Mouse (Mus musculus): ENCODE results near the gene Pou3f4. TPM values are rescaled to one million over a fixed set of nuclear protein-coding genes. Genes with fewer than 3 reads are reported as not detected.
"Not testable (repeated sequence)": the region's sequence is repeated elsewhere in the genome, so short reads cannot be mapped to it uniquely, and the experiment has no call there.

Gene Pou3f4
- polyA plus RNA-seq (2015; fragmentation: Nextera tagmentation; extraction: Ambion mirVana): 0.09 TPM in 1 of 2 replicates, not detected in the other

DNA sequence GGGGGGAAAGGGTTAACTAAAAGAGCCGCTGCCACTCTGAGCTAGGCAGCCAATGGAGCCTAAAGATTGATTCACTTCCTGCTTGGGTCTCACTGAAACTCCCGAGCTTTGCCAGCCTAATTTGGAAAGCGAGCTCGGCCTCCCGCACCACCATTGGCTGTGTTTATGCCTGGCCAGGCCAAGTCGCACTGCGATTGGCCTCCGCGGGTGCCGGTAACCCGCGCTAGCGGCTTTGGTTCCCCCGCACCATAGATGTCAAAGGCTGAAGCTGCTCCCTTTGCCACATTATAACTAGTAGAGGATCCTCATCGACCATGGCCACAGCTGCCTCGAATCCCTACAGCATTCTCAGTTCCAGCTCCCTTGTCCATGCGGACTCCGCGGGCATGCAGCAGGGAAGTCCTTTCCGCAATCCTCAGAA, at the start of gene Pou3f4:
TSS of gene Pou3f4 (plus strand) at position 130 of the 421 bp plus-strand sequence.
- no peak within 1 kb of the TSS for H3K9ac ChIP-seq (ENCODE audit: low read length)
- no peaks in the 10 kb centered on the region for H3K4me1 ChIP-seq (ENCODE audit: control insufficient read depth, insufficient read depth, low read length)
- H3K27me3 ChIP-seq (ENCODE audit: control insufficient read depth, insufficient read depth, low read length): peaks cover 32% of the 10 kb centered on the region
- no peak within 1 kb of the TSS for H3K27ac ChIP-seq (ENCODE audit: low read length)
- H3K9me3 ChIP-seq (replicated peaks; ENCODE audit: control insufficient read depth, low read length): no peaks in the 10 kb centered on the region
- no peaks in the 10 kb centered on the region for H3K36me3 ChIP-seq (ENCODE audit: control insufficient read depth, insufficient read depth)
- peak within 1 kb of the TSS; percentile 49 for H3K4me3 ChIP-seq (ENCODE audit: low read length)
- WGBS: 10% methylated on average over 20 of the region's 20 CpGs
- peak within 1 kb of the TSS; percentile 70 for H3K4me2 ChIP-seq (ENCODE audit: low read depth, low read length)
- peak; percentile 90 for ATAC-seq (replicated peaks; ENCODE audit: extremely low read depth, insufficient read depth, low FRiP score)

DNA sequence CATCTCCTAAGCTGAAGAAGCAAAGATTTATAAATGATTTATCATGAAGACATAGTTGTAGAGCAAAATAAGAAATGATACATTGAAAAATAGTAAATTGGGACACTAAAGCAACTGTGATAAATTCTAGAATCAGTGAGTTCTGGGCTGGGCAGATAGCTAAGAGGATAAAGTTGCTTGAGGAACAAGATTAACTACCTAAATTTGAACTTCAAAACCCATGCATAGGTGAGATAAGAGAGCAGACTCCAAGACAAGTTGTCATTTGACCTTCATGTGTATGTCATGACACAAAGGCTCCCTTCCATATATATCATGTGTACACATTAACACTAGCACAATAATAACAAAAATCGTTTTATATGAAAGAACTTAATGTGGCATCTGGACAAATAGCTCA, 48.1 kb upstream of the Pou3f4 start:
- Histone ChIP-seq H3K4me2 (ENCODE audit: low read depth, low read length) (no peak overlapping the region), H3K9ac (ENCODE audit: low read length) (no peak overlapping the region), H3K27ac (ENCODE audit: low read length) (no peak overlapping the region), H3K36me3 (ENCODE audit: control insufficient read depth, insufficient read depth) (no peaks in the 10 kb centered on the region), H3K4me1 (ENCODE audit: control insufficient read depth, insufficient read depth, low read length) (no peaks in the 10 kb centered on the region), H3K9me3 (replicated peaks; ENCODE audit: control insufficient read depth, low read length) (no peaks in the 10 kb centered on the region), H3K27me3 (ENCODE audit: control insufficient read depth, insufficient read depth, low read length) (no peaks in the 10 kb centered on the region), H3K4me3 (ENCODE audit: low read length) (no peak overlapping the region)
- WGBS: 32% methylated on average over 1 of the region's 1 CpGs
- no peak for ATAC-seq (replicated peaks; ENCODE audit: extremely low read depth, insufficient read depth, low FRiP score)

DNA sequence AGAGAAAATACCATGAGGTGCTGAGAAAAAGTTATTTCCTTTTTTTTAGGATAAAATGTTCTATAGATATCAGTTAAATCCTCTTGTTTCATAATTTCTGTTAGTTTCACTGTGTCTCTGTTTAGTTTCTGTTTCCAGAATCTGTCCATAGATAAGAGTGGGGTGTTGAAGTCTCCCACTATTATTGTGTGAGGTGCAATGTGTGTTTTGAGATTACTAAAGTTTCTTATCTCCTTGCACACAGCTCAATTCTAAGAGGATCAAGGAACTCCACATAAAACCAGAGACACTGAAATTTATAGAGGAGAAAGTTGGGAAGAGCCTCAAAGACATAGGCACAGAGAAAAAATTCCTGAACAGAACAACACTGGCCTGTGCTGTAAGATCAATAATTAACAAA, 39.3 kb upstream of the Pou3f4 start:
- H3K27me3 ChIP-seq (ENCODE audit: control insufficient read depth, insufficient read depth, low read length); H3K9me3 ChIP-seq (replicated peaks; ENCODE audit: control insufficient read depth, low read length); H3K27ac ChIP-seq (ENCODE audit: low read length); H3K9ac ChIP-seq (ENCODE audit: low read length); H3K36me3 ChIP-seq (ENCODE audit: control insufficient read depth, insufficient read depth); H3K4me1 ChIP-seq (ENCODE audit: control insufficient read depth, insufficient read depth, low read length); H3K4me2 ChIP-seq (ENCODE audit: low read depth, low read length); H3K4me3 ChIP-seq (ENCODE audit: low read length); ATAC-seq (replicated peaks; ENCODE audit: extremely low read depth, insufficient read depth, low FRiP score): not testable (repeated sequence)

DNA sequence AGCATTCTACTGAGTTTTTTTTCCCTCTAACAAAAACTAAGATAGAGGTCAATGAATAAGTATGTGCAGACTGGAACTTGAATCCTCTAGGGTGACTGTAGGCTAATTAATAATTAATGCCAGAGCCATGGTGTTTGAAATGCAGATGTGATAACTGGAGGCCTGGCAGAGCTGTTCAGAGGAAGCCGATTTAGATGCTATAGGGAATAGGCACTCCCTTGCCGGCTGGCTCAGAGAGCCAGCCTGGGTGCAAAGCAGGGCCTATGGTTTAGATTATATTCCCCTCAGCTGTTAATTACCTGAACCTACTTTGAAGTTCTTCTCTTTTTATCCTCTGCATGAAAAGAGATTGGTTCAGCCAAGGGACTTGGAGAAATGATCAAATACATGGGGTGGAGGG, 11.6 kb upstream of the Pou3f4 start:
- no peaks in the 10 kb centered on the region for H3K4me1 ChIP-seq (ENCODE audit: control insufficient read depth, insufficient read depth, low read length)
- no peak for ATAC-seq (replicated peaks; ENCODE audit: extremely low read depth, insufficient read depth, low FRiP score)

DNA sequence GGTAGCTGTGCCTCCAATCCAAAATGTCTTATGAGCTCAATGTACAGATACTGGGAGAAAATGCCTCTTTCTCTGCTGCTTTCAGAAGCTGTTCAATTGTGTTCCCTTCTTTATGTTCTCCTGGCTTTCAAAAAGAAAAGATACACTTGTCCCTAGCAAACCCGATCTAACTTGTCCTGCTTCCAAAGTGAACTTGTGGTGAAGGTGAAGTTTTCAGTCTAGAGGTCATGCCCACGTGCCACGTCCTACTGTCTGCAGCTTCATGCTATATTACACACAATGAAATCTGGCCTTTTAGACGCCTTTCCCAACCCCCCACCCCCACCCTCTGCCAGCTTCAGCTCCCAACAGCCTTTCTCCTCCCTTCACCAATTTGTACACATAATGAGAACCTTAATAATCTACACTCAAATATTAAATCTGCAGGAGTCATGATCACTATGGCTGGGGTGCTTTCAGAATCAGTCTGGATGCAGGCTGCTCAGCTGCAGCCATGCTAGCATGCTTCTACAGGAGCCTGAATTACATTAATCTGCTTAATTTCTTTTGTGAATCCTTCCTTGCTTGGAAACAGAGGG, 4.0 kb upstream of the Pou3f4 start:
- Histone ChIP-seq H3K27me3 (ENCODE audit: control insufficient read depth, insufficient read depth, low read length) (peaks cover 11% of the 10 kb centered on the region), H3K4me2 (ENCODE audit: low read depth, low read length) (no peak overlapping the region), H3K9ac (ENCODE audit: low read length) (no peak overlapping the region), H3K9me3 (replicated peaks; ENCODE audit: control insufficient read depth, low read length) (no peaks in the 10 kb centered on the region), H3K36me3 (ENCODE audit: control insufficient read depth, insufficient read depth) (no peaks in the 10 kb centered on the region), H3K4me1 (ENCODE audit: control insufficient read depth, insufficient read depth, low read length) (no peaks in the 10 kb centered on the region), H3K4me3 (ENCODE audit: low read length) (no peak overlapping the region), H3K27ac (ENCODE audit: low read length) (no peak overlapping the region)
- WGBS: 48% methylated on average over 4 of the region's 4 CpGs
- ATAC-seq (replicated peaks; ENCODE audit: extremely low read depth, insufficient read depth, low FRiP score): no peak

More for the DNA sequence above, 11.6 kb upstream of the Pou3f4 start:
- no peak overlapping the region for H3K4me3 ChIP-seq (ENCODE audit: low read length)
- no peak overlapping the region for H3K9ac ChIP-seq (ENCODE audit: low read length)
- H3K27ac ChIP-seq (ENCODE audit: low read length): no peak overlapping the region
- H3K4me2 ChIP-seq (ENCODE audit: low read depth, low read length): no peak overlapping the region
- H3K9me3 ChIP-seq (replicated peaks; ENCODE audit: control insufficient read depth, low read length): no peaks in the 10 kb centered on the region
- WGBS: 50% methylated on average over 2 of the region's 2 CpGs
- no peaks in the 10 kb centered on the region for H3K27me3 ChIP-seq (ENCODE audit: control insufficient read depth, insufficient read depth, low read length)
- H3K36me3 ChIP-seq (ENCODE audit: control insufficient read depth, insufficient read depth): no peaks in the 10 kb centered on the region

DNA sequence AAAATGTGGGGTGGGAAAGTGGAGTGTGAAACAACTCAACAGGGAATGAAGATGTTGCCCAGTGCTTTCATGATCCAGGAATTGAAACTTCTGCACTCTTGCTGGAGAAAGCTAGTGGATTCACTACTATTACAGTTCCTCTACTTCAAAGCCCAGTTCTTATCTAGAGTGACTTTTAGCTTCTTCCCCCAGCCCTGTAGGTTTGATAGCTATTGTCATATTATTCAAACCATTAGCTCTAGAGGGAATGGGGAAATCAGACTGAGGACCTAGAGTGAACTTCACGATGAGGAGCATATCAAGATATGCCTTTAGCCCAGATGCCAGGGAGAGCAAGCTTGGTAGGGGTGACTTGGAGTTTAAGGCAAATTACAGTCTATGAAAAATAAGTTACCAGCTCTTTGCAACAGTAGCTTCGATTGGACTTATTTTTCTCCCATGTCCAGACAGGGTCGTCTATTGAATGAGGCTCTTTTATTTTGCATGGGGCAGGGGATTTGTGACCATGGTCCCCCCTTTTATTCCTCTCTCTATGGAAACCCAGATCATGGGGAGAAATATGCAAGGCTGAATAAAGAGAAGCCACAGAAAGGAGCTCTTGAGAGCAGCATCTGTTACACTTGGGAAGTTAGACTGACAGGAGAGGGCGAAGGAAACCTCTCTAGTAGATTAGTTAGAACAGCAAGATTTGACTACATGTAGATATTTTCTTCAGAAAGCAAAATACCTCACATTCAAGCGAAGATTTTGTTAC, 3.1 kb upstream of the Pou3f4 start:
- no peaks in the 10 kb centered on the region for H3K4me1 ChIP-seq (ENCODE audit: control insufficient read depth, insufficient read depth, low read length)
- no peak overlapping the region for H3K27ac ChIP-seq (ENCODE audit: low read length)
- WGBS: 41% methylated on average over 5 of the region's 5 CpGs

DNA sequence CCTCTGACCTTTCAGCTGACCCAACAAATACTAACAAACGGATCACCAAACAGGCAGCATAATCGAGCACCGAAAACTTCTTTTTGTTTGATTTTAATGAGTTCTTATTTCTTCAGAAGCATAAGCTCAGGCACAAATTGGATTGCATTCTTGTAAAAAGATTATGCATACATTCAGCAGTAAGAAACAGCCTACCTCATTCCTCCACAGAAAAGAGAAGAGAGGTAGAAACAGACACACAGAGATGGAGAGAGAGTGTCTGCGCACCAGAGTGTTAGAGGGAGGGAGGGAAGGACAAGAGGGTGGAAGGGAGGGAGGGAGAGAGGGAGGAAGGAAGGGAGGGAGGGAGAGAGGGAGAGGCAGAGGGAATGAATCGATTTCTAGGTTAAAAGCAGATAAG, 2.0 kb upstream of the Pou3f4 start:
- Histone ChIP-seq H3K27ac (ENCODE audit: low read length) (no peak overlapping the region), H3K36me3 (ENCODE audit: control insufficient read depth, insufficient read depth) (no peaks in the 10 kb centered on the region), H3K4me1 (ENCODE audit: control insufficient read depth, insufficient read depth, low read length) (no peaks in the 10 kb centered on the region), H3K9ac (ENCODE audit: low read length) (no peak overlapping the region), H3K4me2 (ENCODE audit: low read depth, low read length) (no peak overlapping the region), H3K4me3 (ENCODE audit: low read length) (no peak overlapping the region), H3K27me3 (ENCODE audit: control insufficient read depth, insufficient read depth, low read length) (peaks cover 27% of the 10 kb centered on the region), H3K9me3 (replicated peaks; ENCODE audit: control insufficient read depth, low read length) (no peaks in the 10 kb centered on the region)
- 24% methylated on average over 5 of the region's 5 CpGs for WGBS
- no peak for ATAC-seq (replicated peaks; ENCODE audit: extremely low read depth, insufficient read depth, low FRiP score)

More for the DNA sequence above, 3.1 kb upstream of the Pou3f4 start:
- no peak overlapping the region for H3K4me2 ChIP-seq (ENCODE audit: low read depth, low read length)
- peaks cover 17% of the 10 kb centered on the region for H3K27me3 ChIP-seq (ENCODE audit: control insufficient read depth, insufficient read depth, low read length)
- H3K36me3 ChIP-seq (ENCODE audit: control insufficient read depth, insufficient read depth): no peaks in the 10 kb centered on the region
- no peak overlapping the region for H3K4me3 ChIP-seq (ENCODE audit: low read length)
- H3K9ac ChIP-seq (ENCODE audit: low read length): no peak overlapping the region
- no peak for ATAC-seq (replicated peaks; ENCODE audit: extremely low read depth, insufficient read depth, low FRiP score)
- no peaks in the 10 kb centered on the region for H3K9me3 ChIP-seq (replicated peaks; ENCODE audit: control insufficient read depth, low read length)

DNA sequence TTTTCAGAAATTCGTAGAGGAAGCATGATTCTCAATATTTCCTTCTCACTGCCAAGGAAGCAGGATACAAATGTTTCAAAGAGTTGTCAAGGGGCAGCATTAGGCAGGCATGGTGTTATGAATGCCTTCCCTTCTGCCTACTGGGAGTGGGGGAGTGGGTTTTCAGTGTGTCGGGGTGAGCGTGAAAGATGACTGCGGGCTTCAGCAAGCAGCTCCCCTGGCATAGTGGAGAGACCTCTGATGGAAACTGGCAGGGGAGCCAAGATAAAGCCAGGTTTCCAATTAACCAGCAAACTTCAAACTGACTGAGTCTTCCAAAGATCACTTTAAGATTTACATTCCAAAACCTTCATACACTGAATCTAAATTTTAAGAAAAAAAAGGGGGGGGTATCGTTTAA, 679 bp upstream of the Pou3f4 start:
- H3K27me3 ChIP-seq (ENCODE audit: control insufficient read depth, insufficient read depth, low read length): peaks cover 32% of the 10 kb centered on the region
- no peak overlapping the region for H3K4me2 ChIP-seq (ENCODE audit: low read depth, low read length)
- no peak overlapping the region for H3K27ac ChIP-seq (ENCODE audit: low read length)
- WGBS: 13% methylated on average over 5 of the region's 5 CpGs
- H3K9me3 ChIP-seq (replicated peaks; ENCODE audit: control insufficient read depth, low read length): no peaks in the 10 kb centered on the region
- H3K36me3 ChIP-seq (ENCODE audit: control insufficient read depth, insufficient read depth): no peaks in the 10 kb centered on the region
- no peak for ATAC-seq (replicated peaks; ENCODE audit: extremely low read depth, insufficient read depth, low FRiP score)
- H3K4me1 ChIP-seq (ENCODE audit: control insufficient read depth, insufficient read depth, low read length): no peaks in the 10 kb centered on the region
- H3K4me3 ChIP-seq (ENCODE audit: low read length): no peak overlapping the region
- H3K9ac ChIP-seq (ENCODE audit: low read length): no peak overlapping the region
